In the genomic region with DNA sequence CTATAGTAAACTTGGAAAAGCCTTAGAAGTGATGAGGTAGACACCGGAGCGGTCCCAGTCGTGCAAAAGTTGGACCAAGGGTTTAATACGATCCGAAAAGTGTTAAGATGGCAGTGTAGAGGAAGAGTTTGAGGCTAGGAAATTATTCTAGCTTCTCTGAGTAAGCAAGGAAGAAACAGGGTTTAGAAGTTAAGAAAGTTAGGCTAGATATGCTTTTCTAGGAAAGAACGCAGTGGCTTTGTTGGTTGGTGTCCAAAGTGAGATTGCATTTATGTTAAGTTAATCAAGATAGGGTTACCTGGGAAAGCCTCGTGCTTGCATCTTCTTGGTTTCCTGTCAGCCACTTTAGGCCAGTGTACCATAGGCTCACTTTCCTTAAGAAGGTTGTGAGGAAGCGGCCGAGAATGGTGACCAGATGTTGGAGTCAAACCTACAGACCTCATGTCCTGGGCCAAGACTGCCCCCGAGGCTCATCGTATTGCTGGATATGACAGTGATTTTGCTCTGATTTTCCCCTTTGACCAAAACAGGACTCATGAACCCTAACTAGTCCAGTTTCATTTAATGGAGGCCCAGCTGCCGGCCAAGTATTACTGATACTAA, we compare ENCODE assay signal across 8 mouse cellular contexts. TPM values are rescaled to one million over a fixed set of nuclear protein-coding genes. Genes with fewer than 3 reads are reported as not detected.
A peak's percentile ranks its signal among the peaks of the same experiment; 100 is the strongest.
DNase-seq lines count a peak whose midpoint lies in the region; ATAC-seq and TF ChIP-seq lines count a peak whose summit lies in the region.

No protein-coding gene starts in this region.

- peaks cover 13% of the 10 kb centered on the region for H3K4me1 ChIP-seq in kidney, postnatal 0 days (replicated peaks; ENCODE audit: insufficient read depth, low read length)
- peaks cover 16% of the 10 kb centered on the region for H3K4me1 ChIP-seq in bone marrow macrophage, adult 2 months (ENCODE audit: control insufficient read depth, insufficient read depth, low read length)
- H3K4me1 ChIP-seq in hindbrain, embryonic 14.5 days (replicated peaks; ENCODE audit: control insufficient read depth, insufficient read depth, low read length), result peaks cover 20% of the 10 kb centered on the region; the same call in 1 of the 2 replicates
- peaks cover 21% of the 10 kb centered on the region for H3K4me1 ChIP-seq in midbrain, embryonic 16.5 days (ENCODE audit: control insufficient read depth, insufficient read depth, low read length)

- ATAC-seq in kidney, postnatal 0 days (replicated peaks; ENCODE audit: low FRiP score, low read depth), result no peak
- ATAC-seq in hindbrain, embryonic 14.5 days (ENCODE audit: low FRiP score), result no peak
- ATAC-seq in midbrain, embryonic 16.5 days, result no peak

- peak overlapping the region; percentile 98 for H3K27ac ChIP-seq in kidney, postnatal 0 days
- H3K27ac ChIP-seq in bone marrow macrophage, adult 2 months (ENCODE audit: insufficient read depth, low read depth, low read length), result peak overlapping the region; percentile 71
- peak overlapping the region; percentile 95 for H3K27ac ChIP-seq in hindbrain, embryonic 14.5 days
- peak overlapping the region; percentile 94 for H3K27ac ChIP-seq in midbrain, embryonic 16.5 days (ENCODE audit: low read length)

- TF ChIP-seq POLR2A in bone marrow macrophage, adult 2 months (IDR thresholded peaks at IDR 0.05; ENCODE audit: borderline replicate concordance, low read depth, low read length), result no peak

- peak overlapping the region; percentile 64 for H3K4me2 ChIP-seq in kidney, postnatal 0 days (ENCODE audit: low read length)
- H3K4me2 ChIP-seq in hindbrain, embryonic 14.5 days (replicated peaks), result peak overlapping the region; percentile 83
- peak overlapping the region; percentile 91 for H3K4me2 ChIP-seq in midbrain, embryonic 16.5 days (ENCODE audit: low read length)

- TF ChIP-seq CTCF in kidney, postnatal 0 days (IDR thresholded peaks at IDR 0.05; ENCODE audit: low read depth), result no peak
- TF ChIP-seq CTCF in bone marrow macrophage, adult 2 months (IDR thresholded peaks at IDR 0.05; ENCODE audit: low read depth, low read length), result no peak

- H3K27me3 ChIP-seq in kidney, postnatal 0 days (ENCODE audit: insufficient read depth, low read length), result no peaks in the 10 kb centered on the region
- H3K27me3 ChIP-seq in hindbrain, embryonic 14.5 days (ENCODE audit: control insufficient read depth, insufficient read depth, low read length), result no peaks in the 10 kb centered on the region
- H3K27me3 ChIP-seq in midbrain, embryonic 16.5 days (ENCODE audit: control insufficient read depth, insufficient read depth, low read depth, low read length), result no peaks in the 10 kb centered on the region

- no peaks in the 10 kb centered on the region for H3K9me3 ChIP-seq in kidney, postnatal 0 days (replicated peaks; ENCODE audit: low read length)
- H3K9me3 ChIP-seq in hindbrain, embryonic 14.5 days (ENCODE audit: control insufficient read depth, low read length), result no peaks in the 10 kb centered on the region
- no peaks in the 10 kb centered on the region for H3K9me3 ChIP-seq in midbrain, embryonic 16.5 days (replicated peaks; ENCODE audit: control insufficient read depth, low read length, poor library complexity, severe bottlenecking)

- WGBS in kidney, postnatal 0 days, result 13% methylated on average over 12 of the region's 12 CpGs
- WGBS in hindbrain, embryonic 14.5 days, result 26% methylated on average over 12 of the region's 12 CpGs
- 29% methylated on average over 12 of the region's 12 CpGs for WGBS in midbrain, embryonic 16.5 days

- H3K4me3 ChIP-seq in kidney, postnatal 0 days (replicated peaks; ENCODE audit: low read depth, low read length), result peak overlapping the region; percentile 88
- H3K4me3 ChIP-seq in bone marrow macrophage, adult 2 months (ENCODE audit: insufficient read depth, low read length), result peak overlapping the region; percentile 92
- H3K4me3 ChIP-seq in hindbrain, embryonic 14.5 days (replicated peaks; ENCODE audit: low read length), result peak overlapping the region; percentile 97
- peak overlapping the region; percentile 96 for H3K4me3 ChIP-seq in midbrain, embryonic 16.5 days (ENCODE audit: low read depth, low read length)

- no peak for DNase-seq in kidney, postnatal 0 days (ENCODE audit: low spot score)
- no peak for DNase-seq in kidney, adult 11 months
- DNase-seq in hindbrain, embryonic 14.5 days (ENCODE audit: low spot score), result no peak
- DNase-seq in gastrocnemius, postnatal 10 days, result no peak
- DNase-seq in right cerebral cortex, postnatal 14 days, result no peak
- no peak for DNase-seq in urinary bladder, adult 2 months (ENCODE audit: low spot score)

- peaks cover 22% of the 10 kb centered on the region for H3K36me3 ChIP-seq in kidney, postnatal 0 days (ENCODE audit: insufficient read depth, low read length)
- peaks cover 37% of the 10 kb centered on the region for H3K36me3 ChIP-seq in hindbrain, embryonic 14.5 days (replicated peaks; ENCODE audit: control insufficient read depth, insufficient read depth)
- H3K36me3 ChIP-seq in midbrain, embryonic 16.5 days (ENCODE audit: control insufficient read depth, insufficient read depth, low read length), result peaks cover 19% of the 10 kb centered on the region

- H3K9ac ChIP-seq in kidney, postnatal 0 days (ENCODE audit: low read depth, low read length), result peak overlapping the region; percentile 97
- peak overlapping the region; percentile 96 for H3K9ac ChIP-seq in hindbrain, embryonic 14.5 days
- peak overlapping the region; percentile 96 for H3K9ac ChIP-seq in midbrain, embryonic 16.5 days (ENCODE audit: low read depth, low read length)

RNA-seq across cellular contexts. Expression of gene Clk2, which starts 0.8 kb away (rescaled TPM):
- polyA plus RNA-seq in kidney, postnatal 0 days (2015; fragmentation: Nextera tagmentation; extraction: Ambion mirVana), result 16.9 and 18.8 TPM in 2 replicates
- polyA plus RNA-seq in bone marrow macrophage, adult 2 months (2012; ENCODE audit: insufficient read depth, insufficient read length, missing spikeins), result 52.5 and 61.4 TPM in 2 replicates
- polyA plus RNA-seq in hindbrain, embryonic 14.5 days (2014; fragmentation: Nextera tagmentation; extraction: Ambion mirVana), result 19.0 and 19.2 TPM in 2 replicates
- 15.9 and 19.7 TPM in 2 replicates for polyA plus RNA-seq in midbrain, embryonic 16.5 days (2015; fragmentation: Nextera tagmentation; extraction: Ambion mirVana)
- 10 to 100 TPM; 21.5 to 32.6 TPM for total RNA-seq in gastrocnemius, postnatal 10 days (2021)
- 73.9 and 89.8 TPM in 2 replicates for polyA plus RNA-seq in urinary bladder, adult 2 months (2012; rRNA removed)

RNA-seq across cellular contexts. Expression of gene Hcn3, which starts 5.4 kb away (rescaled TPM):
- polyA plus RNA-seq in kidney, postnatal 0 days (2015; fragmentation: Nextera tagmentation; extraction: Ambion mirVana), result 0.71 and 0.91 TPM in 2 replicates
- 0.47 TPM in 1 of 2 replicates, not detected in the other for polyA plus RNA-seq in bone marrow macrophage, adult 2 months (2012; ENCODE audit: insufficient read depth, insufficient read length, missing spikeins)
- polyA plus RNA-seq in hindbrain, embryonic 14.5 days (2014; fragmentation: Nextera tagmentation; extraction: Ambion mirVana), result 29.9 and 36.8 TPM in 2 replicates
- polyA plus RNA-seq in midbrain, embryonic 16.5 days (2015; fragmentation: Nextera tagmentation; extraction: Ambion mirVana), result 59.1 and 65.9 TPM in 2 replicates
- 1 to 10 TPM in 1 of 2 experiments, under 1 TPM in 1; 0.12 to 1.1 TPM for total RNA-seq in gastrocnemius, postnatal 10 days (2021)
- polyA plus RNA-seq in urinary bladder, adult 2 months (2012; rRNA removed), result 0.44 and 0.49 TPM in 2 replicates

RNA-seq across cellular contexts. Expression of gene Scamp3, which starts 11.9 kb away (rescaled TPM):
- polyA plus RNA-seq in kidney, postnatal 0 days (2015; fragmentation: Nextera tagmentation; extraction: Ambion mirVana), result 107 and 115 TPM in 2 replicates
- polyA plus RNA-seq in bone marrow macrophage, adult 2 months (2012; ENCODE audit: insufficient read depth, insufficient read length, missing spikeins), result 76.5 and 77.9 TPM in 2 replicates
- 128 and 134 TPM in 2 replicates for polyA plus RNA-seq in hindbrain, embryonic 14.5 days (2014; fragmentation: Nextera tagmentation; extraction: Ambion mirVana)
- polyA plus RNA-seq in midbrain, embryonic 16.5 days (2015; fragmentation: Nextera tagmentation; extraction: Ambion mirVana), result 145 and 152 TPM in 2 replicates
- total RNA-seq in gastrocnemius, postnatal 10 days (2021), result 10 to 100 TPM; 36.7 to 40.0 TPM
- polyA plus RNA-seq in urinary bladder, adult 2 months (2012; rRNA removed), result 69.8 and 72.3 TPM in 2 replicates

RNA-seq across cellular contexts. Expression of gene Fam189b, which starts 17.6 kb away (rescaled TPM):
- polyA plus RNA-seq in kidney, postnatal 0 days (2015; fragmentation: Nextera tagmentation; extraction: Ambion mirVana), result 23.5 and 24.1 TPM in 2 replicates
- 17.4 TPM in 2 replicates for polyA plus RNA-seq in bone marrow macrophage, adult 2 months (2012; ENCODE audit: insufficient read depth, insufficient read length, missing spikeins)
- polyA plus RNA-seq in hindbrain, embryonic 14.5 days (2014; fragmentation: Nextera tagmentation; extraction: Ambion mirVana), result 32.9 and 33.3 TPM in 2 replicates
- 31.8 and 33.6 TPM in 2 replicates for polyA plus RNA-seq in midbrain, embryonic 16.5 days (2015; fragmentation: Nextera tagmentation; extraction: Ambion mirVana)
- 10 to 100 TPM; 11.1 to 12.9 TPM for total RNA-seq in gastrocnemius, postnatal 10 days (2021)
- polyA plus RNA-seq in urinary bladder, adult 2 months (2012; rRNA removed), result 32.9 and 42.3 TPM in 2 replicates

RNA-seq across cellular contexts. Expression of gene Pklr, which starts 29.4 kb away (rescaled TPM):
- 3.7 and 6.8 TPM in 2 replicates for polyA plus RNA-seq in kidney, postnatal 0 days (2015; fragmentation: Nextera tagmentation; extraction: Ambion mirVana)
- not detected in 2 replicates for polyA plus RNA-seq in bone marrow macrophage, adult 2 months (2012; ENCODE audit: insufficient read depth, insufficient read length, missing spikeins)
- 0.11 TPM in 1 of 2 replicates, not detected in the other for polyA plus RNA-seq in hindbrain, embryonic 14.5 days (2014; fragmentation: Nextera tagmentation; extraction: Ambion mirVana)
- polyA plus RNA-seq in midbrain, embryonic 16.5 days (2015; fragmentation: Nextera tagmentation; extraction: Ambion mirVana), result 0.30 TPM in 1 of 2 replicates, not detected in the other
- under 1 TPM in 1 of 2 experiments, not detected in 1; 0.41 TPM for total RNA-seq in gastrocnemius, postnatal 10 days (2021)
- not detected in 2 replicates for polyA plus RNA-seq in urinary bladder, adult 2 months (2012; rRNA removed)

Comparison
In these comparisons a context has a peak if more than half of its experiments do, and no peak if none do; other contexts are left out.
1. RNA of gene Hcn3, which starts 5.4 kb away (polyA plus RNA-seq): 59.1 to 65.9 TPM in midbrain, embryonic 16.5 days and 29.9 to 36.8 TPM in hindbrain, embryonic 14.5 days; 0.71 to 0.91 TPM in kidney, postnatal 0 days, 0.47 TPM in bone marrow macrophage, adult 2 months and 0.44 to 0.49 TPM in urinary bladder, adult 2 months; every median in the first group is over 10 times any median in the second.
2. Peak in every context shown above with its lines, with median percentiles within 50 percentile points of each other: H3K27ac ChIP-seq, H3K4me2 ChIP-seq, H3K4me3 ChIP-seq and H3K9ac ChIP-seq.